ENCODE assay signal across 8 mouse cellular contexts in genomic region chr11:66984165-66985135, GRCm38 (mm10). TPM values are rescaled to one million over a fixed set of nuclear protein-coding genes. Genes with fewer than 3 reads are reported as not detected.
A peak's percentile ranks its signal among the peaks of the same experiment; 100 is the strongest.
DNase-seq lines count a peak whose midpoint lies in the region; ATAC-seq lines count a peak whose summit lies in the region.

No protein-coding gene starts in this region.

- ATAC-seq in cerebellum, adult (ENCODE audit: insufficient number of reproducible peaks, low FRiP score, low TSS enrichment): peak; percentile 26; the same call in 1 of the 2 replicates
- ATAC-seq in forebrain, embryonic 16.5 days: peak; percentile 82

- H3K36me3 ChIP-seq in forebrain, embryonic 16.5 days (ENCODE audit: control insufficient read depth, insufficient read depth): no peaks in the 10 kb centered on the region
- H3K36me3 ChIP-seq in hindbrain, embryonic 10.5 days: no peaks in the 10 kb centered on the region

- H3K27me3 ChIP-seq in forebrain, embryonic 16.5 days (replicated peaks; ENCODE audit: control insufficient read depth, insufficient read depth, low read length): no peaks in the 10 kb centered on the region
- H3K27me3 ChIP-seq in hindbrain, embryonic 10.5 days (ENCODE audit: insufficient read depth, poor library complexity, severe bottlenecking): no peaks in the 10 kb centered on the region

- H3K4me1 ChIP-seq in forebrain, embryonic 16.5 days (replicated peaks; ENCODE audit: control insufficient read depth, insufficient read depth, low read length): peaks cover 22% of the 10 kb centered on the region
- H3K4me1 ChIP-seq in hindbrain, embryonic 10.5 days (replicated peaks): peaks cover 34% of the 10 kb centered on the region

- WGBS in forebrain, embryonic 16.5 days: 4% methylated on average over 28 of the region's 28 CpGs
- 5% methylated on average over 28 of the region's 28 CpGs for WGBS in hindbrain, embryonic 10.5 days

- peak overlapping the region; percentile 59 for H3K4me2 ChIP-seq in forebrain, embryonic 16.5 days (ENCODE audit: low read length)

- H3K9ac ChIP-seq in forebrain, embryonic 16.5 days (replicated peaks; ENCODE audit: low read depth, low read length): peak overlapping the region; percentile 63

- DNase-seq in ES-CJ7 (ENCODE audit: low read depth, low spot score): peak; percentile 81
- peak; percentile 81 for DNase-seq in hindbrain, embryonic 10.5 days (ENCODE audit: low spot score)
- DNase-seq in layer of hippocampus, postnatal 10 days (ENCODE audit: low spot score in 2 of 2): peak; percentile 85 to 86
- DNase-seq in lung, postnatal 10 days: peak; percentile 87
- peak; percentile 62 for DNase-seq in ovary, postnatal 36 days (ENCODE audit: low spot score)
- DNase-seq in thymus, postnatal 14 days: peak; percentile 73

- H3K9me3 ChIP-seq in forebrain, embryonic 16.5 days (ENCODE audit: control insufficient read depth, low read length): no peaks in the 10 kb centered on the region
- H3K9me3 ChIP-seq in hindbrain, embryonic 10.5 days: no peaks in the 10 kb centered on the region

- H3K27ac ChIP-seq in forebrain, embryonic 16.5 days (ENCODE audit: low read length): peak overlapping the region; percentile 86
- peak overlapping the region; percentile 90 for H3K27ac ChIP-seq in hindbrain, embryonic 10.5 days

- peak overlapping the region; percentile 45 for H3K4me3 ChIP-seq in forebrain, embryonic 16.5 days (replicated peaks; ENCODE audit: low read length)
- peak overlapping the region; percentile 53 for H3K4me3 ChIP-seq in hindbrain, embryonic 10.5 days

RNA-seq across cellular contexts. Expression of gene Tmem238l, which starts 28.0 kb away (rescaled TPM):
- not detected in 2 replicates for polyA plus RNA-seq in forebrain, embryonic 16.5 days (2015; fragmentation: Nextera tagmentation; extraction: Ambion mirVana)
- not detected in 2 replicates for polyA plus RNA-seq in hindbrain, embryonic 10.5 days (2016; fragmentation: Nextera tagmentation; extraction: Ambion mirVana)
- not detected for total RNA-seq in layer of hippocampus, postnatal 10 days (2021)

RNA-seq across cellular contexts. Expression of gene Tmem220, which starts 40.5 kb away (rescaled TPM):
- polyA plus RNA-seq in forebrain, embryonic 16.5 days (2015; fragmentation: Nextera tagmentation; extraction: Ambion mirVana): 0.35 and 0.43 TPM in 2 replicates
- polyA plus RNA-seq in hindbrain, embryonic 10.5 days (2016; fragmentation: Nextera tagmentation; extraction: Ambion mirVana): 0.43 and 1.5 TPM in 2 replicates
- total RNA-seq in layer of hippocampus, postnatal 10 days (2021): 1 to 10 TPM in 1 of 2 experiments, under 1 TPM in 1; 0.27 to 1.1 TPM

Comparison
In these comparisons a context has a peak if more than half of its experiments do, and no peak if none do; other contexts are left out.
1. Peak in every context shown above with its lines: DNase-seq, ATAC-seq, H3K4me3 ChIP-seq and H3K27ac ChIP-seq.